Mouse (Mus musculus) monocyte, adult 5-6 weeks (primary cell): Measurements from ENCODE around the gene Gtf3c1. TPM values are rescaled to one million over a fixed set of nuclear protein-coding genes. Genes with fewer than 3 reads are reported as not detected.

ENCODE experiments used
- ATAC-seq: fragments of 153-309, 156-312 bp; replicated peaks from 2 replicates; pipeline ENCODE4 v1.8.0; 2017; ENCODE audit warnings: mild to moderate bottlenecking; ENCODE audit not compliant: low TSS enrichment, insufficient number of reproducible peaks, severe bottlenecking, poor library complexity, low FRiP score
- total RNA-seq: library from RNA; stranded (forward); fragments of 200-1000, 200-491, 200-594 nt; gene quantifications from 3 replicates; pipeline ENCODE4 v1.2.3, GENCODE M21; 2017

Gtf3c1 gene
- total RNA-seq, 1 experiment from 2014 or later: 24.3 TPM

GRCm38 (mm10) chr7:125630989-125631388 is 76.6 kb downstream of the Gtf3c1 start:
- no peak for ATAC-seq

GRCm38 (mm10) chr7:125630317-125630716 is 77.3 kb downstream of the Gtf3c1 start:
- peak; percentile 83 for ATAC-seq

GRCm38 (mm10) chr7:125625829-125626228 is 81.8 kb downstream of the Gtf3c1 start:
- no peak for ATAC-seq

GRCm38 (mm10) chr7:125625219-125625618 is 82.4 kb downstream of the Gtf3c1 start:
- no peak for ATAC-seq

- no peak for ATAC-seq
Measured at GRCm38 (mm10) chr7:125622741-125623685, 84.6 kb downstream of the Gtf3c1 start.

GRCm38 (mm10) chr7:125620077-125620476 is 87.5 kb downstream of the Gtf3c1 start:
- peak; percentile 68; the same call in 1 of the 2 replicates for ATAC-seq

- no peak for ATAC-seq
Measured at GRCm38 (mm10) chr7:125618016-125618415, 89.6 kb downstream of the Gtf3c1 start.

GRCm38 (mm10) chr7:125615453-125615852 is 92.1 kb downstream of the Gtf3c1 start:
- ATAC-seq: no peak

GRCm38 (mm10) chr7:125613579-125613978 is 94.0 kb downstream of the Gtf3c1 start:
- ATAC-seq: peak; percentile 79; the same call in 1 of the 2 replicates

GRCm38 (mm10) chr7:125608183-125608688 is 99.3 kb downstream of the Gtf3c1 start:
- ATAC-seq: no peak

GRCm38 (mm10) chr7:125607384-125608182 is 100.0 kb downstream of the Gtf3c1 start:
- ATAC-seq: peak; percentile 42; the same call in 1 of the 2 replicates

- no peak for ATAC-seq
Measured at GRCm38 (mm10) chr7:125606265-125607164, 101.1 kb downstream of the Gtf3c1 start.

- no peak for ATAC-seq
Measured at GRCm38 (mm10) chr7:125605725-125606139, 101.8 kb downstream of the Gtf3c1 start.

- ATAC-seq: no peak
Measured at GRCm38 (mm10) chr7:125604362-125605319, 102.9 kb downstream of the Gtf3c1 start.

GRCm38 (mm10) chr7:125603185-125603631 is 104.4 kb downstream of the Gtf3c1 start, which contains the start of gene Il21r:
Il21r (plus strand) TSS chr7:125603429.
- peak; percentile 78 for ATAC-seq

GRCm38 (mm10) chr7:125601821-125602448 is 105.6 kb downstream of the Gtf3c1 start:
- ATAC-seq: peak; percentile 38

- no peak for ATAC-seq
Measured at GRCm38 (mm10) chr7:125601280-125601670, 106.3 kb downstream of the Gtf3c1 start.
